Mouse (Mus musculus) WW6 (cell line): ENCODE data around the gene Cwf19l1.

ENCODE experiments used
- DNase-seq: peaks from one replicate; pipeline ENCODE4 v3.0.0-alpha.2; 2013; ENCODE audit warnings: low read depth, low spot score

Cwf19l1 gene

DNA sequence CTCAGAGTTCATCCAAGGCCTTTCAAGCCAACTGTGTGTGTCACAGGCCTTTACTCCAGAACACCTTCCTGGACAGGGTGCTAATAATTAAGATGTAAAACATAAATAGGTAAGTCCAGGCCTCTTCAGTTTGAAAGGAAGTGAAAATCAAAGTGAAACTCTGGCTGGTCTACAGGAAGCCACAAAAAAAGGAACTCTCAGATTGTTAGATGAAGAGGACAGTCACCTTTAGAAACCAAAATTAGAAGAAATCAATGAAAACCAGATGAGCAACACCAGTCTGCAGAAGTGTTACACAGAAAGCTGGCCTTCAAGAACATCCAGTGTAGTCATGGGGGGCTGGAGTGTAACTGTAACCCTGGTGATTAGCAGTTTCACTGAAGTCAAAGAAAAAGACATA is 17.9 kb downstream of the Cwf19l1 start:
- no peak for DNase-seq

DNA sequence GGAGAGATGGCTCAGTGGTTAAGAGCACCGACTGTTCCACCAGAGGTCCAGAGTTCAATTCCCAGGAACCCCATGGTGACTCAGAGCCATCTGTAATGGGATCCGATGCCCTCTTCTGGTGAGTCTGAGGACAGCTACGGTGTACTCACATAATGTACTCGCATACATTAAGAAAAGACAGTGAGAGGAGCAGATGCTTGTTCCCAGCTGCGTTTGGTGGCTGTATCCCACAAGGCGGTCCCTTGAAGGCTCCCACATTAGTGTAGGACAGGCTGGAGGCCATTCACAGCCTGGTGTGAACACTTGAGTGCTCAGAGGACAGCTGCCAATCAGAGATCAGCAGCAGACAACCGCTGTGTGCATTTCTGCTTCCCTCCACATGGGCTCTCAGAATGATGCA is 24.0 kb downstream of the Cwf19l1 start:
- peak; percentile 22 for DNase-seq

DNA sequence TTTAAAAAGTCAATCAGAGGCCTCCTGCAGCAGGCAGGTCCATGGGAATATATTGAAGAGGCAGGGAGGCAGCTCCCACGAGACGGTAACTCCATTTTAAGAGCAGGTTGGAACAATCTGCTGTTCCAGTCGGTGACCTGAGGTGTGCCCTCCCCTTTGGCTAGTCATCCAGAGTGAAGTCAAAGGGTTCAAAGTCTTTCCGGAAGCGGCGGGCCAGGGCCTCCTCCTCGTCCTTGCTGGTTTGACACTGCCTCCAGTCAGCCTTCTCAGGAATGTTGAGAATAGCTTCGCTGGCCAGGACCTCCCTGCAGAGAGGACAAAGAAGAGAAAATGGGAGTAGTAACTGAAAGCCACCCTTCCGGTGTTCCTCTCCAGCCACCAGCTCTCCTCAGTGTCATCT is 25.3 kb downstream of the Cwf19l1 start:
- no peak for DNase-seq

DNA sequence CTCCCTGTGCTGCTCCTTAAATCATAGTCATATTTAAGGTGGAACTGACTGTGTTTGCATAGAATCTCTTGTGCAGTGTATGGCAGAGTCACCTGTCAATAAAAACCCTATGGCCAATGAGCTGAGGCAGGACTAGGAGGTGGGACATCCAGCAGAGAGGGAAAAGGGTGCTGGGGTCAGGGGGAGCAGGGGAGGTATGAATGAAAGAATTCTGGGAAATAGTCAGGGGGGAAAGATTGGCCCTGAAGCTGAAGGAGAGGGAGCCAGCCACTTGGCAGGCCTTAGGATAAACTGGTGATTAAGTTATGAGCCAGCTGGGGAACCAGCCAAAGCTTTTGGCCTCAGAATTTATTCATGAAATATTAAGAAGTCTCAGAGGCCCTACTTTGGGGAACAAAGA is 26.7 kb downstream of the Cwf19l1 start:
- no peak for DNase-seq

DNA sequence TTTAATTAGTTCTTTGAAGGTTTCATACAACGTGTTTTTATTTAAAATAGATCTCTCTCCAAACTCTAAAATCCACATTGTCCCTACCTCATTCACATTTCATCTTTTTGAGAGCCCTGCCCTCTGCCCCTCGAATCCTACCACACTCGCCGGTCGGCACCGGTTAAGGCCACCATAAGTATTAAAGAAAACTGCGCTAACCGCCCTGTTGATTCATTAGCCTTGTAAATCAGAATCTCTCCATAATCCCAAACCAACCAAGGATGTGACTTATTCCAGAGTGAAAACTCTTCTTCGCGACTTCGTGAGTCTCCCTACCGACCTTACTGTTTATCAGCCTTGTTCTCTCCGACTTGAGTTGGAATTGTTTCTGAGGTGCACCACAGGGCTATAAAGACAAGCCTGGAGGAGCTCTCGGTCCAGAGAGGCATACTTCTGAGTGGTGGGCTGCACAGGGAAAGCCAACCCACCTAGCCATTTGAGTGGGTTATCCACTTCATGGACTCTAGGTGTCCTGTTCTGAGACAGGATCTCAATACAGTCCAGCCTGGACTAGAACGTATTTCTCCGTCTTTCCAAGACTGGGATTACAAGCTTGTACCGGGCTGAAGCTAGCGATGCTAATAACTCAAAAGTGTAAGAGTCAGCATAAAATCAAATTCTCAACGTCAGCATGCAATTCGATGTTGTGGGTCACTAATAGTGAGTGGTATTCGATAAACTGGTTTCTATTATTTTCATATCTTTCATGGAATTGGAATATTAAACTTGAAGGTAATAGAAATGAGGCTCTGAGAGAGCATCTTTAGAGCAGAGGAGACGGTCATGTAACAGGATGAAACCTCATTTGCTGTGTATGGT is 27.8 kb downstream of the Cwf19l1 start:
- no peak for DNase-seq

DNA sequence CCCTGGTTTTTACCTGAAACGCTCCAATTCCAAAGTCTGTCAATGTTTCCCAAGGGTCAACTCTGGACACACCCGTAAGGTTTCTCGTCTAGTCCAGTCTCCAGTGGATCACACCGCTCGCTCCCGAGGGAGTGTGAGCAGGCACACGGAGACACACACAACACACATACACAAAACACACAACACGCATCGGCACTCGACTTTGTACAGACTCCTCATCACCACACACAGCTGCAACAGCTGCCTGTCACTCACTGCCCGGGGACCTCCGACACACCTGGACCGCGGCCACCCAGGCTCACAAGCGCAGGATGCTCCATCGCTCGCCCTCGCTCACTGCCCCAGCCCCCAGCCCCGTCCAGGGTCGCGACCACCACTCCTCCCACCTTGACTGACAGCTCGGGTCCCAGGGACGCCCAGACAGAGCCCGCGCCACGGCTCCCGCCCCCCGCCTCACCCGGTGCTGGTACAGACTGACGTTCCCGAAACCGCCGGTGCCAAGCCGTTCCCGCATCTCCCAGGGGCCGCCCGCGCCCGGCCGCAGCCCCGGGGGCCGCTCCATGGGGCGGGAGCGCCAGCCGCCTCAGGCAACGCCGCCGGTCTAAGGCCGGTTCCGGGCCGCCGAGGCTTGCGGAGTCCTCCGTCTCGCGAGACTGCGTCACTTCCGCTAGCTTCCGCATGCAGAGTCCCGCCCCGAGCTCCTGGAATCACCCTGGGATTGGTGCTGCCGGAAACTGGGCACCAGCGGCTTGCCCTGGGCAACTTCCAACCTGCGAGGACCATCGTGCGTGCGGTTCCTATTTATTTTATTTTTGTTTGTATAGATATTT is 28.6 kb downstream of the Cwf19l1 start, which contains the start of gene Chuk:
Gene Chuk (minus strand): TSS at position 650 of the 830 bp plus-strand sequence.
- DNase-seq = peak; percentile 84

DNA sequence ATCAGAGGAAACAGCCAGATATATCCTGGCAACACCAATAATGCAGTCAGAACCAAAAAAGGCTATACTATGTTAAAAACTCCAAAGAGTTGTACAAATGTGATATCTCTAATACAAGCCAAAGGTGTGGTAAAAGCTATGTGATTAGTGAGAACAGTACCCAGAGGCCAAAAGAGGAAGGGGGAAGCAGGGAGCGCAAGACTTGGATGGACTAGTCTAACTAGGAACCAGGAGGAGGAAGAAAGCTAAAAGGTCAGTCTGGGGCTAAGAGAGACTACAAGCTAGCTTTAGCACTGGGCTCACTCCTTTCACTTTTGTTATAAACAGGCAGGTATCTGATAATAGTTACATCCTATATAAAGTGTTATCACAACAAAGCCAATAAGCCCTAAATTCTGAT is 31.3 kb downstream of the Cwf19l1 start:
- DNase-seq = no peak

DNA sequence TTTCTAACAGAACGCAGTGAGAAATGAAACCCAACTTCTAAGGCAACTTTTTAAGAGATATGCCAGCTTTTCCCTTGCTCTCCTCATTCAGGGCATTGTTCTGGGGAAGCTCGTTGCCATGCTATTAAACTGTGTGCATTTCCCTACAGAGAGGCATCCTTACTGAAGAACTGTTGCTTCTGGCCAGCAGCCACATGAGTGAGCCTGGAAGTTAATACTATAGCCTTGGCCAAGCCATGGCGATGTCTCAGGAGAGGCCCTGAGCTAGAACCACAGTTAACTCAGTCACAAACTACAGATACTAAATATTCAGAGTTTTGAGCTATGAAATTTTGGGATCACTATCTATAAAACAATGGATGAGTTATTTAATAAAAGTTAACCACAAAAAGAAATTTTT is 32.7 kb downstream of the Cwf19l1 start:
- no peak for DNase-seq

DNA sequence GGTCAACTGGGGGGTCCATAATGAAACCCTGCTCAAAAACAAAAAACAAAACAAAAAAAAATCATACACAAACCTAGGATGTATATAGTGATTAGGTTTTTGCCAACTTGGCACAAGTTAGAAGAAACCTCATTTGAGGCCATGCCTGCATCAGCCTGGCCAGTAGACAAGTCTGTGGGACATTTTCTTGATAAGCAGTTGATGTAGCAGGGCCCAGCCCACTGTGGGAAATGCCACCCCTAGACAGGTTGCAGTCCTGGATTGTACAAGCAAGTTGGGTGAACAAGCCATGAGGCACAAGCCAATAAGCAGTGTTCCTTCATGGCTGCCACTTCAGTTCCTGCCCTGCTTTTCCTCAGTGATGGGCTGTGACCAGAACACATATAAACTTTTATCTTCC is 34.8 kb downstream of the Cwf19l1 start:
- no peak for DNase-seq

DNA sequence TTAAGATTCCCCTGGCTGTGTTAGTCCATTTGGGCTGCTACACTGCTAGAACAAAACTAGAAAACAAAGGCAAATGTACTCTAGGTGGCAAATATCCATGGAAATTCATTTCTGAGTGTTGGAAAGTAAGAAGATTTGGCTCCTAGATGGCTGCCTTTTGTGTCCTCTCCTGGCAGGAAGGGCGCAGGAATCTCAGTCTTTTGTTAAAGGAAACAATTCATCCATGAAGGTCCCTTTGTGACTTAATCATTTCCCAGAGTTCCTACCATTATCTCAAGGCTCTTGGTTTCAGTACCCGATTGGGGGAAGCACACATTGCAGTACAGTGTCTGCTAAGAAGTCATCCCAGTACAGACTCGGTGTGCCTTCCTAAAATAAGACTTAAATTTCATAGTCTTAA is 49.4 kb downstream of the Cwf19l1 start:
- DNase-seq = no peak

DNA sequence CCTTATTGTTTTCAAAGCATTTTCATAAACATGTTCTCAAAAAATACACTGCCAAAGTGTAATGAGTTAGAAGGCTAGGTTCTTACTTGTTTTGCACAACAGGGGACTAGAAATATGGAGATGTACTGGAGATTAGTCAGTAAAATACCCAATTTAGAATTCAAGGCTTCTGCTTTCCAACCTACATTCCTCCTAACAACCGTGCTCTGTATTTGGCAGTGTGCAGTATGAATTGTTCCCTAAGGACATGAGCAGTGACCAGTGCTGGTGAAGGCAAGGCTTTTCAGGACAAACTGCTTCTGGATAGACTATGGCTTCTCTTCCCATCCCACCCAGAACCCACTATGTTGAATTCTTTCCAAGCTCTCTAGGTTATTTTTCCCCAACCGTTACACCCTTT is 54.8 kb downstream of the Cwf19l1 start:
- no peak for DNase-seq

DNA sequence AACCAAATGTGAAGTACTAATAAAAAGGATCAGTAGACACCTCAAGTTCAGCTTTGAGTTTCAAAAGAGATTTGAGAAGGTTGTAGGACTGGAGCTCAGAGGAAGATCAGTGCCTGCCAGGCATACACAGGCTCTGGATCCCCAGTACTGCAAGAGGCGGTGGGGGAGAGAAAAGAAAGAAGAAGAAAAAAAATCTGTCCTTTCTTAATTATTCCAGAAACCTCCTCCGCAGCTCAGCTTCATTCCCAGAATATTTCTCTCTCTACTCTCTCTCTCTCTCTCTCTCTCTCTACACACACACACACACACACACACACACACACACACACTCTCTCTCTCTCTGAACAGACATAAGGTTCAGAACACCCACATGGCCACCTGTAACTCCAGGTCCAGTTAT is 55.7 kb downstream of the Cwf19l1 start:
- DNase-seq = no peak

DNA sequence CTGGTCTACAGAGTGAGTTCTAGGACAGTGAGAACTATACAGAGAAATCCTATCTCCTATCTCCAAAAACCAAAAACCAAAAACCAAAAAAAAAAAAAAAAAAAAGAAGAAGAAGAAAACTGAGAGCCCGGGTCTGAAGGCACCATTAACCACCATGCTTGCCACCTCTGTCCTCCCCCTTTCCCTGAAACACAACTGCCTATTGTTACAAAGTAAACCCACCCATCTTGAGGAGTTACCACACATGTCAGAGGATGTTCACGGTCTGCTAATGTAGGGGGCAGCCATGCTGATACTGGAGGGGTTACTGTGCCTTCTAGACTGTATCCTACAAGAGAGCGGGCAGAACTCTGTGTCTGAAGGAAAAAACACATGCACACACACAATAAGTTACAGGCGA is 58.7 kb downstream of the Cwf19l1 start:
- no peak for DNase-seq

DNA sequence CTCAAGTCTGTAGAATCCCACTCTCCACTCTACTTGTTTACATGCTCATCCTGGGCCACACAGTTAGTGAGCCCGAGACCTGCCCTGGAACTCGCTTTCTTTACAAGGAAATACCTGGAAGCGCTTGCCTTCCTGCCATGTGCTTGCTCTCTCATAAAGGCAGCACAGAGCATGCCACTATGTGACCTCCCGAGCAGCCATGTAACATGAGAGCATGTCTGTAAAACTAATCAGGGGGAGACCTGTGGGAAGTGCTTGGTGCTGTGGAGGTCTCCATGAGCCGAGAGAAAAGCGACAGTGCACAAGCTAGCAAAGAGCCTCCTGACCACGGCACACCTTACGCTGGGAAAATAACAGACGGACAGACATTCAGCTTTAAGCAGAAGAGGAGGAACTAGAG is 59.2 kb downstream of the Cwf19l1 start:
- no peak for DNase-seq

DNA sequence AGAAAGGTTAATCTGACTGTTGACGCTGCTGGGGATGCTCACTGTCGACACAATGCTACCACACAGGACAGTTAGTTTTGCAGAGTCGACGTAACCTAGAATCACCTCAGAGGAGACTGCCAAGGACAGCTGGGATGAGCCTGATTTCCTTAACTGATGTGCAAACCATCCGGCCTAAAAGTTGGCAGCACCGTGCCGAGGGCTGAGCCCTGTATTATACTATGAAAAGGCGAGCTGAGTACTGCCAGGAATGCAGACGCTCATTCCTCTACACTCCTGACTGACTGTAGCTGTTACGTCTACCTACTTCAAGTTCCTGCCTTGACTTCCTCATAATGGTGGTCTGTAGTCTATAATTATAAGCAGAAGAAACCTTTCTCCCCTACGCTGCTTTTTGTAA is 60.7 kb downstream of the Cwf19l1 start:
- no peak for DNase-seq

DNA sequence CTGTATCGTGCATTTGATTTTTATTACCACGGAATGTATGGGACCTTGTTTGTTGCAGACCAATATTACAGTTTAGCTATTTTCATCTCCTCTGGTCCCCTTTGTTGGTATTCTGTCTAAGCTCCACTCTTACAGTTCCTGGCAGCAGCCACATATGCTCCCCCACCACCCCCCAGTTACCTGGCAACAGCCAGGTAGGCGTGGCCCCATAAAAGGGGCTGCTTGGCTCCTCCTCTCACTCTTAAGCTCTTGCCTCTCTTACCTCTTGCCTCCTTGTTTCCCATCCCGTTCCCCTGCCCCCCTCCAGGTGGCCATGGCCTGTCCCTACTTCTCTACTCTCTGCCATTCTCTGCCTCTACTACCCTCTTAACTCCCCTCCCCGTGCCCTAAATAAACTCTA is 64.5 kb downstream of the Cwf19l1 start:
- no peak for DNase-seq

DNA sequence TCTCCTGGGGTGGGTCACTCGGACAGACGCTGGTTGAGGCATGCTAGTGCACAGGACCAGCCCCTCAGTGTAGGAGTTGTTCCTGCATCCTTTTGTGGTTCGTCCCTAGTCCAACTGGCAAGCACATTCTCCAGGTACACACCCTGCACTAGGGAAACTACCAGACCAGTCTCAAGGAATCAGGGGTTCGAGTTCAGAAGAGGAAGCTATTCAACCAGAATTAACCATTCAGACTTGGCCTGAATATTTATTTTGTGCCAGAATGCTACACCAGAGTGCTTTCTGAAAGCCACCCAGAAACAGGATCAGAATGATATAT is 65.8 kb downstream of the Cwf19l1 start:
- DNase-seq = no peak

DNA sequence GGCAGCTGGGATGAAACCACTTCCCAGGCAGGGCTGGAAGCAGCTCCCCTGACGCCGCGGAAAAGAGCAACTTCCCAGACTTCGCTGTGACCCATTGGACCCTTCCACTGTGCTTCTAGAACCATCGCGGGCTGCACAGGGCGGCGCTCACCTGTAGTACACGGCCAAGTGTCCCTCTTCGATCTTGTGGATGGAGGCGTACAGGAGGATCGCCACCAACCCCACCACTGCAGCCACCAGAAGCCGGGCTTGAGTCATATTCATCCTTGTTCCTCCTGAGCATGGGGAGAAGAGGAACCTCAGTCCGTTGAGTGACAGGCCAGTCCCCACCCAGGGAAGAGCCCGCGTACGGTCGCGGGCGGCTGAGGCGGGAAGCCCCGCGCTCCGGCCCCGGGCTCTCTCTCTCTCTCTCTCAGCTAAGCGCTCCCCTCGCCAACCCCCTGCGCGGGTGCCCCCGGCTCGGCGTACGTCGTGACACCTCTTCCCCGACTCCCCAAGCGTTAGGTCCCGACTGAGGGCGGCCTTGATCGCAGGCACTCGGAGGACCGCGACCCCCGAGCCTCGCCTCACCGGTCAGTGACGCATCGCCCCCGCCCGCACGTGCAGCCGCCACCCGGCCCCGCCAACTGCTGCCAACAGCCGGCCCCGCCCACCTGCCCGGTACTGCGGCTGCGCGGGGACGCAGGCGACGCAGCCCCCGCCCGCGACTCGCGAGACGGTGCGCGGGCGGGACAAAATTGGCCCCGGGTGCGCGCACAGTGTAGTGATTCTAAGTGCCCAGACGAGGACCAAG is 66.4 kb downstream of the Cwf19l1 start, which contains the start of gene Erlin1:
Gene Erlin1 (minus strand): TSS at position 665 of the 793 bp plus-strand sequence.
- DNase-seq = peak; percentile 33

DNA sequence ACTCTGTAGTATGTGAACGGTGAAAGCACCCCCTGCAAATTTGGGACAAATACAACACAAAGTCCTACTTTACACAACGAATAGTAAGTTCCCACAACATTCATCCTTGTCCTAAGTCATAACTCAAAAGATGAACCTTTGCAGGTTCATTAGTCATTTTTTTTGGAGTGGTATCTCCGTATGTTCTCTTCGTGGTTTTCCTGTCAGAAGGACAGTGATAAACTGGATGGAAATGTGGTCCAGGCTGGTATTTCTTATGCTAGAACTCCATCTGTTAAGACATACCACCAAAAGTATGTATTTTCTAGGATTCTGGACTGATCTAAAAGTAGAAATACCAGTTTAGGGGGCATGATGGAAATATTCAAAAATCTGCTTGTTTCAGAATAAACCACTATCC is 67.4 kb downstream of the Cwf19l1 start:
- DNase-seq = no peak

DNA sequence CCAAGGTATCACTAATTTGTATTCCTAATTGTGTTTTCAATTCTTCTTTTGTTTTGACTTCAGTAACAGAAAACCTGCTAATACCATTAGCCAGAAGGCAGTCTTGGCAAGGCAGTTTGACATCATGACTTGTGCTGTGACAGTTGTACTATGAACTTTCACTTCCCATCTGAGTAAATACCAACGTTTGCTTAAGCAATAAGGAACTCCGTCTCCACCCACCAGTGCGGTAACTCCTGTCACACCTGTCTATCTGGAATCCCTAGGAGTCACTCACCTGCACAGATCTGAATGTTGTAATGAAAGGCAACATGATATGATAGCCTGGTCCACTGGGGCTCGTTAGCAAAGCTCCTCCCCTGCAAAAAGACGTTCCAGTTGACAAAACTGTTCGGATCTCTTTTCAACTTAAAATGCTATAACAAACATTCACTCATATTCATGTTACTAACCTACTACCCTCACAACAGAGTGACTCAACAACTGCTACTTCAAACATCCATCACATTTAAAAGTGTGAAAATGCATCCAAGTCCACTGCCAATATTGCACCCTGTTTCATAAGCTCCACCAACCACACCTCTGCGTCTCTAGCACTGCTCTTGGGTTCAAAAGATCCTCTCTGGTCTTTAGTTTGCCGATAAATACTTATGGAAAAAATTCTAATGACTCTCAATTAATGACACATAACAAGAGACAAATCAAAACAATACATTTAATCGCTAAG is 68.2 kb downstream of the Cwf19l1 start:
- no peak for DNase-seq

DNA sequence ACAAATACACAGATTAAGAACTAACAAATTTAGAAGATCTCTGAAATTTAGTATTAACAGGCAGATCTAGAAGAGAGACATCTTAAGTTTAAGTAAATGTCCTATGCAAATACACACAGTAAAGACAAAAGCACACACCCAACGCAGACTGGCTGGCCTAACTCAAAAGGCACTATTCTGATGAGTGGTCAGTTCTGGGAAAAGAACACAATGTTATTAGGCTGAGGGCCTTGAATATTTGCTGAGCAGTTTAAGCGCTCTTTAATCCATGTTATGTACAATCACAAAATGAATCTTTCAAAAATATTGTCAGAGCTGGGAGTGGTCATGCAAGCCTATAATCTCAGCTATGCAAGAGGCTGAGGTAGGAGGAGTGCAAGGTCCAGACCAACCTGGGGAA is 70.9 kb downstream of the Cwf19l1 start:
- no peak for DNase-seq
